Mouse (Mus musculus) cerebellum, adult (tissue): ENCODE results near the gene Tmem8b.

Experiments used
- ATAC-seq: cut with Nextera tagmentation; 2 replicates; pipeline ENCODE4 v1.9.2; 2017; ENCODE audit warnings: mild to moderate bottlenecking, moderate library complexity, mixed read lengths; ENCODE audit not compliant: insufficient number of reproducible peaks, low FRiP score, low TSS enrichment

Tmem8b gene

DNA sequence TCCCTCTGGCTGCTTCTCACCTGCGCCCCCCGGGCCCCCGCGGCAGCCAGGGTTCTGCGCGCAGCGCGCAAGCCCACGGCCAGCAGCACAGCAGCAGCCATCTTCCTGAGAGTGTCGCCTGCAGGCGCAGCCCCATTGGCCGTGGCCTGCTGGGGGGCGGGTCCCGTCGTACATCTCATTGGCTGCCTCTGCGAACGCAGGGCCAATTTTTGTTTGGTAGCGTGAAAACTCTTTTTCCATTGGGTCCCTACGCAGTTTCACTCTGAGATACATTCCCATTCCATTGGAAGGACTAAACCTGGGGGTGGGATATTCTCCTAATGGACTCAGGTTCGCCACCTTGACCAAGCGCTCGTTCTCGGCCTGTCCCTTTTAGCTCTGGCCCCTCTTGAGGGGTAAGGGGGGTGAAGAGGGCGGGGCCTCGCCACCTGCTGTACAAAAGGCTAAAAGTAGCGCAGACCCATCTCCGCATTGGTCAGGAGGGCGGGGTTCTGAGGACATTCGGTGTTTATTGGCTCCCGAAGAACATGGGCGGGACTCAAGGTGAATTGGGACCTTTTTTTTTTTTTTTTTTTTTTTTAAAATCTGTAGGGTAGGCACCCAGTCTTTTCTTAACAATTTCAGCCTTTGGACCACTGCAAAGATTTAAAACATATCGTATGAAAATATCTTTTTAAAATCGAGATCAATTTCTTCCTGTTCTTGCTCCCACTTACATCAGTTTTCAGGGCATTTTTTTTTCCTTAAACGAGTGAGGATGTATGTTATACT, 12.2 kb upstream of the Tmem8b start, which contains the start of gene Hint2:
Gene Hint2 (minus strand): TSS at position 128 of the 771 bp plus-strand sequence.
- peak; percentile 97 for ATAC-seq

- ATAC-seq: no peak
Observed at GRCm38 (mm10) chr4:43657146-43657545, 11.6 kb upstream of the Tmem8b start.

DNA sequence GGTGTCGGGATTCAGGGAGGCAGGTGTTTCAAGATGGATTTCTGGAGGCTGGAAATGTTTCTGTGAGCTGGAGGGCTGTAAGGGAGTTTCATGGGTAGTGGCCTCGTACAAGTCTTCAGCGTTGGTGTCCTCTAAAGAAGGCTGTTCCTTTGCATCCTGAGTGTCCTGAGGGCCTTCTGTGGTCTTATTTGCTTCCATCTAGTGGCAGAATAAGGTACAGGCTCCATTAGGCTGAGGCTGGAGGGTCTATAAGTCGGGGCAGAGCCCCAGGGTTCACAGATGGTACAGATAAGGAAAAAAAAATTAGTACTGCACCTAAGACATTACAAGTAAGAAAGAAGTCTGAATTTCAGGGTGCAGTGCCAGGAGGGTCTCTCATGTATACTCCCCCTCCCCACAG, 2.4 kb upstream of the Tmem8b start:
- ATAC-seq: no peak

DNA sequence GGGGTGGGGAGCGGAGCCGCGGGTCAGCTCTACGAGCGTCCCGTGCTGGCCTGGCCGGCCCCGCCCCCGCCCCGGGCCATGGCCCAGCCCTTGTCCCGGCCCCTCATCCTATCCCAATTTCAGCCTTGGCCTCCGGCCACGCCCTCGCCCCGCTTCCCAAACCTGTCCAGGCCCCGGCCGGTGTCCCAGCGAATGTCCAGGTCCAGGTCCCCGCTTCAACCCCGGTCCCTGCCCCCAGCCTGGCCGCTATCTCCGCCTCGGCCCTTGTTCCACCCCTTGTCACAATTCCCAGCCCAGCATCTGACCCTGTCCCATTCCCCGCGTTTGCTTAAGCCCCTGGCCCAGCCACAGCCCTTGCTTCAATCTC, 640 bp downstream of the Tmem8b start:
- peak; percentile 19; the same call in 1 of the 2 replicates for ATAC-seq

DNA sequence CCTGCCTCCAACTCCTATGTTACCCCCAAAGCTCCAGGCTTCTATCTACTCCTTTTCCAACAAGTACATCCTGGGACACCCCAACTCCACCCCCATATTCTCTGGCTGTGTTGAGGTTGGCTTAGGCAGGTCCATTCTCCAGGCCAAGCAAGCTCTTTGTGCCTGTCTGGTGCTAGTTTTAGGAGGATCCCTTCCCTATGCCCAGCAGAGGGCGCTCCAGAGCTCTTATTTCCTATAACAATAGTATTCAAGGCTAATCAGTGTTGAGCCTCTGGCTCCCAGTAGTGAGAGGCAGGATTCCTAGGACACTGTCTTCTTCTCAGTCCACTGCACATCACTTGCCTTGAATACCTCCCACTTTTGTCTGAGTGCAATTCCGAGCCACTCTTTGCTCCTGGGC, 3.3 kb downstream of the Tmem8b start:
- ATAC-seq: peak; percentile 41; the same call in 1 of the 2 replicates

GRCm38 (mm10) chr4:43673703-43674102, 4.9 kb downstream of the Tmem8b start:
- no peak for ATAC-seq

GRCm38 (mm10) chr4:43674974-43675373, 6.2 kb downstream of the Tmem8b start:
- ATAC-seq: no peak

DNA sequence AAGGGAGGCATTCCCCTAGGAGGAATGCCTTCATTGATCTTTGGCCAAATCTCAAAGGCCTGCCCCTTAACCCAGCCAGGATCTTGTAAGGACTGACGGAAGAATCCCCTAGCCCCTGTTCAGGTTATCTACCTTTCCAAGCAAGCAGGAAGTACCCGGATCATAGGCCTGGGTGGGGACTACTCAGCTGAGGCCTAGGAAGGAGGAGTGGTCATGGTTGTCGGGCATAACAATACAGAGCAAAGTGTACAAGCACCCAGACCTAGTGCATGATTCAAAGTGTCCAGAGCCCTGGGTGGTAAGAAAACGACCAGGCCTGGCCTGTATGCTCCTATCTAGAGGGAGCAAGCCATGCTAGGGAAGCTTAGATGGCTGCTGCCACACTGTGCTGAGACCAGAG, 6.8 kb downstream of the Tmem8b start:
- ATAC-seq: no peak

DNA sequence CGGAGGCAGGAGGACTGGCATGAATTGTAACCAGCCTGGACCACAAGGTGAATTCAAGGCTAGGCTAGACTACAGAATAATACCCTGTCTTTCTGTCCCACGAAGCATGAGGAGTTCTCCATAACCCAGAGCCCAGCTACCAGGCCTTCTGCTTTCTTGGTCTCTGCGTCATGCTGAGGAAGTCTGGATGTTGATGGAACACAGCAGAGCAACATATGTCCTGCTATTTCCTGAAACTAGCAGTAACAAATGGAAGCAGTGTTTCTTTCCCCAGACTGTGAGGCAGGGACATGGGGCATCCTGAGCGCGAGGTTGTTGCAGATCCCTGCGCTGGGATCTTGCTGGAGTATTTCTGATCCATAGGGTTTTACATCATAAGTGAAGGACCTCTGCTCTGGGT, 9.8 kb downstream of the Tmem8b start:
- ATAC-seq: peak; percentile 42; the same call in 1 of the 2 replicates

GRCm38 (mm10) chr4:43679416-43680043, 10.8 kb downstream of the Tmem8b start:
- no peak for ATAC-seq

- no peak for ATAC-seq
Observed at GRCm38 (mm10) chr4:43690021-43690420, 21.2 kb downstream of the Tmem8b start.

DNA sequence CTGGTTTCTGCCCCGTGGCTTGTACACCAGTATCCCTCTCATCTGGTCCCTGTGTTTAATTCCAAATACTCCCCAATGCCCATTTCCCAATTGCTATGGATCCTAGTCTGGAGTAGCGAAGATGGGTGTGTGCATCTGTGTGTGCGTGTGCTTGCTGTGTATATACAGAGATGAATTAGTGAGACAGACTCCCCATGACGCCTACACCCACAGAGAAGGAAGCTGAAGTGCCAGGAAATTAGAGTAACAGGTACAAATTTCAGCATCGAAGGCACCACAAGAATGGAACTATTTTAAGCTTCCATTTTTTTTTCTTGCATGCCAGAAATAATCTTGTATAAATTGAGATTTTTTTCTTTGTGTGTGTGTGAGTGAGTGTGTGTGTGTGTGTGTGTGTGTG, 22.3 kb downstream of the Tmem8b start:
- no peak for ATAC-seq

DNA sequence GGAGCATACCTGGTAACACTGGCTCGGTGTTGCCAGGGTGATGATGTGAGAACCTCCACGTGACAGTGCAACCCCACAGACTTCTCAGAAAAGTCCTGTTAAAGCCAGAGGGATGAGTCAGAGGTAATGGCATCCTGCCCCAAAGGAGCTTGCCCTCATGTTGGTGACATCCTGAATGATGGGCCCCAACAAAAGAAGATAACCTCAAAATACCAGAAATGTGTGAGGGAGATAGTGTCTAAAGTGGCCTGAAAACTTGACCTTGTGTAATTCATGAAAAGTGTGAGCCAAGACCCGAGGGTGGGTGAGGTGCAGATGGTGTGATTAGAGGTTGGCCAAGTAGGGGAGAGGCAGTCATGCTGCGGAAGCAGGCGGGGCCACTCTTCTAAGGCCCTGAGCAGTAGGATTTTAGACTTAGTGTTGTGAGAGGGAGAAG, 25.1 kb downstream of the Tmem8b start:
- ATAC-seq: no peak

- no peak for ATAC-seq
Observed at GRCm38 (mm10) chr4:43694439-43695248, 25.9 kb downstream of the Tmem8b start.

GRCm38 (mm10) chr4:43695249-43695671, 26.5 kb downstream of the Tmem8b start:
- ATAC-seq: no peak

DNA sequence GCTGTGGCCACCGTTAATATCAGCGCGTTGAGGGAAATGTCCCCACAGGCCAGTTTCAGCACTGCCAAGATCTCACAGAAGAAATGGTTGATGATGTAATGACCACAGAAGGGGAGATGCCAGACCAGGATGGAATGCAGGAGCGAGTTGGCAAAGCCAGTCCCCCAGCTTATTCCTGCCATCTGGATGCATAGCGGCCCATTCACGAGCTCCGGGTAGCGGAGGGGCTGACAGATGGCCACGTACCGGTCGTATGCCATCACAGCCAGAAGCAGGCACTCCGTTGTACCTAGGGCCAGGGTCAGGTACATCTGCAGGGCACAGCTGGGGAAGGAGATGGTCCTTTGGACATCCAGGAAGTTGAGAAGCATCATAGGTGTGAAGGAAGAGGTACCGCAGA, 27.8 kb downstream of the Tmem8b start:
- peak; percentile 65 for ATAC-seq

GRCm38 (mm10) chr4:43700707-43701106, 31.9 kb downstream of the Tmem8b start, which contains the start of gene Olfr70:
Olfr70 (minus strand) TSS chr4:43700807.
- no peak for ATAC-seq

GRCm38 (mm10) chr4:43703439-43703838, 34.7 kb downstream of the Tmem8b start:
- ATAC-seq: no peak

DNA sequence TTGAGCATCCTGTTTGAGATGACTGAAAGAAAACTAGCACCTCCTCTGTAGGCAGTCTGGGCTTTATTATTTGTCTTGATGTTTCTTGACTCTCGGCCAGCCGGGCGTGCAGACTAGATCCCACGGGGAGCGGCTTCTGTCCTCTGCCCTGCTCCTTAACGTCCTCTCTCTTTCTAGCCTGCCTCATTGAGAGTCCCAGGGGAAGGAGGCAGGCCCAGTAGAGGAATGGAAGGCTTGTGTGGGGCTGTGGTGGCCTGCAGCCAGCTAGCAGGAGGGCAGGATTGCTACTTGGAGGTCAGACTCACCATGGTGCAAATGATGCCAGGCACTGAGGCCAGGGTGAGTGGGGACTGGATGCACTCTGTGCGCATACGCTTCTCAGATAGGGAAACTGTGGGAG, 35.1 kb downstream of the Tmem8b start:
- ATAC-seq: no peak

DNA sequence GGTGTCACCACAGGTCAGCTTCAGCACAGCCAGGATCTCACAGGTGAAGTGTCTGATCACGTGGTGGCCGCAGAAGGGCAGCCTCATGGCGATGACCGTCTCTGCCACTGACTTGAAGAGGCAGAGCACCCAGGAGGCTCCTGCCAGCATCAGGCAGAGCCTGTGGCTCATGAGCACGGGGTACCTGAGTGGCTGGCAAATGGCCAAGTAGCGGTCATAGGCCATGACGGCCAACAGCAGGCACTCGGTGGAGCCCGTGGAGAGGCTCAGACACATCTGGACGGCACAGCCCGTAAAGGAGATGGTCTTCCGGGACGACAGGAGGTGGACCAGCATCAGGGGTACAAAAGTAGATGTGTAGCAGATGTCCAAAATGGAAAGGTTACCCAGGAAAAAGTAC, 37.2 kb downstream of the Tmem8b start:
- ATAC-seq: no peak

DNA sequence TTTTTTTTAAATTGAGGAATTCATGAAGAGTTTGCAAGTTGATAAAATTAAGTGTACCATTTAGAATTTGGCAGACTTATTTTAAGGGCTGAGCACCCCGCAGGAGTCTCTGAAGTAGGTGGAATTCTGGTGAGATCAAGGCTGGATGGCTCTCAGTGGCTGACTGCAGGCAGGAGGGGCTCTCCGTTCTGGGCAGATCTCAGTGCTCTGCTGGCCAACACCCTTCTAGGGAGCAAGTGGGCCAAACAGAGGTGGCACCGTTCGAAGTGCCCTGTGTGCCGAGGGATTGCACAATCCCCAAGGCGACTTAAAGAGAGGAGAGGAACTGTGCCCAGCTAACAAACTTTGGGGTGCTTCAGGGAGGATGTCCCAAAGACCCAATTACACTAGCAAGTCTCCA, 41.1 kb downstream of the Tmem8b start, which contains the start of gene Olfr71:
Gene Olfr71 (minus strand): TSS at position 387 of the 400 bp plus-strand sequence.
- no peak for ATAC-seq
